Mouse (Mus musculus) G1E (cell line): ENCODE results near the gene Olr1.

ENCODE experiments used
- CTCF ChIP-seq: IDR thresholded peaks from 2 replicates; pipeline ENCODE4 v1.5.1; 2012; ENCODE audit warnings: low read depth, low read length, inconsistent platforms, mixed read lengths
- GATA1 ChIP-seq: IDR thresholded peaks from 2 replicates; pipeline ENCODE4 v1.6.1; 2012; ENCODE audit warnings: borderline replicate concordance, low read length, inconsistent platforms, mixed read lengths
- GATA2 ChIP-seq: IDR thresholded peaks from 2 replicates; pipeline ENCODE4 v1.6.1; 2012; ENCODE audit warnings: low read depth, low read length, inconsistent platforms, borderline replicate concordance
- POLR2AphosphoS5 ChIP-seq: IDR thresholded peaks from 2 replicates; pipeline ENCODE4 v1.6.1; 2012; ENCODE audit warnings: low read depth, low read length, inconsistent platforms; ENCODE audit not compliant: insufficient replicate concordance
- TAL1 ChIP-seq: conservative IDR thresholded peaks from 2 replicates; pipeline ENCODE4 v1.6.1; 2012; ENCODE audit warnings: low read depth, low read length, inconsistent platforms, mixed read lengths

DNA sequence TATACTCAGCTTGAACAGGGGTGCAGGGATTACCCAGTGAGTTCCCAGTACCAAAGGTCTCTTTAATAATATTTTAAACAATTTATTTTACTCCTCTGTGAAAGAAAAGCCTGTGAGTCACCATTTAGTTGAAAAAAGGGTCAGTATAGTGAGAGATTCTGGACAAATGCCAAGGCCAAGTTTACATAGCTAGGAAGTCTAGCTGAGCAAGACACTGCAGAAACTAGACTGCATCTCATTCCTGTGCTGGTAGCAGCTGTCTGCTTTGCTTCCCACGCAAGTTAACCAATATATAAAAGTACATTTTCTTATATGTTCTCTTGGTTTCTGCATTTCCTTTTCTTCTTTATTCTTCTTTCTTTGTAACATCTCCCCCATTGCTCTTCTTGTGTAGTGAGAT lies 6.4 kb upstream of the Olr1 start:
- TF ChIP-seq CTCF: no peak
- TF ChIP-seq POLR2AphosphoS5: no peak
- no peak for TF ChIP-seq GATA1
- no peak for TF ChIP-seq TAL1
- TF ChIP-seq GATA2: no peak
